Mouse (Mus musculus) neural tube, embryonic 12.5 days (tissue): Measurements from ENCODE around the gene Traf3ip2. TPM values are rescaled to one million over a fixed set of nuclear protein-coding genes. Genes with fewer than 3 reads are reported as not detected.

Experiments
- ATAC-seq: fragments of 200-750 bp; cut with Nextera tagmentation; 2 replicates; pipeline ENCODE4 v1.8.0; 2017; ENCODE audit warnings: low read depth, mild to moderate bottlenecking, moderate TSS enrichment, moderate library complexity; ENCODE audit not compliant: low FRiP score
- H3K27ac ChIP-seq: fragments of 300-500 bp; sonication (generic); 2 replicates; pipeline ENCODE4 v1.5.1; 2016
- H3K27me3 ChIP-seq: fragments of 300-500 bp; sonication (generic); replicated peaks from 2 replicates; pipeline ENCODE4 v1.6.1; 2016; ENCODE audit warnings: mild to moderate bottlenecking
- H3K36me3 ChIP-seq: fragments of 300-500 bp; sonication (generic); 2 replicates; pipeline ENCODE4 v1.6.1; 2016; ENCODE audit warnings: mild to moderate bottlenecking
- H3K4me1 ChIP-seq: fragments of 300-500 bp; sonication (generic); 2 replicates; pipeline ENCODE4 v1.6.1; 2016
- H3K4me2 ChIP-seq: fragments of 300-500 bp; sonication (generic); replicated peaks from 2 replicates; pipeline ENCODE4 v1.6.1; 2016; ENCODE audit warnings: mild to moderate bottlenecking
- H3K4me3 ChIP-seq: fragments of 300-500 bp; sonication (generic); 2 replicates; pipeline ENCODE4 v1.5.1; 2016
- H3K9ac ChIP-seq: fragments of 300-500 bp; sonication (generic); 2 replicates; pipeline ENCODE4 v1.6.1; 2016; ENCODE audit warnings: mild to moderate bottlenecking
- H3K9me3 ChIP-seq: fragments of 300-500 bp; sonication (generic); 2 replicates; pipeline ENCODE4 v1.6.1; 2016; ENCODE audit warnings: mild to moderate bottlenecking
- WGBS: fragments of 180-500 bp; shearing (Covaris S2); methylation state at CpG from one replicate; pipeline ENCODE4 v1.1.7; 2016; 5-methylcytosine and 5-hydroxymethylcytosine counted together
- polyA plus RNA-seq: library from polyadenylated mRNA; unstranded; fragments of >200 nt; fragmentation: Nextera tagmentation; extraction: Ambion mirVana; gene quantifications from 2 replicates; pipeline ENCODE4 v1.2.1, GENCODE M21; 2016

Traf3ip2 gene
- polyA plus RNA-seq, 1 experiment from 2014 or later, result 7.2 TPM

- ATAC-seq, result 0 out of 2 replicates have a peak, but pooled peaks have one; percentile 22
- Histone ChIP-seq H3K4me2 (no peak overlapping the region), H3K4me1 (peaks cover 32% of the 10 kb centered on the region), H3K9me3 (no peaks in the 10 kb centered on the region), H3K27me3 (no peaks in the 10 kb centered on the region), H3K4me3 (no peak overlapping the region), H3K27ac (peak overlapping the region; percentile 26; the same call in 1 of the 2 replicates), H3K36me3 (no peaks in the 10 kb centered on the region; the same call in 1 of the 2 replicates), H3K9ac (no peak overlapping the region)
- WGBS, result 71% methylated on average over 4 of the region's 4 CpGs
Observed at GRCm38 (mm10) chr10:39665071-39665502, 52.4 kb downstream of the Traf3ip2 start.

DNA sequence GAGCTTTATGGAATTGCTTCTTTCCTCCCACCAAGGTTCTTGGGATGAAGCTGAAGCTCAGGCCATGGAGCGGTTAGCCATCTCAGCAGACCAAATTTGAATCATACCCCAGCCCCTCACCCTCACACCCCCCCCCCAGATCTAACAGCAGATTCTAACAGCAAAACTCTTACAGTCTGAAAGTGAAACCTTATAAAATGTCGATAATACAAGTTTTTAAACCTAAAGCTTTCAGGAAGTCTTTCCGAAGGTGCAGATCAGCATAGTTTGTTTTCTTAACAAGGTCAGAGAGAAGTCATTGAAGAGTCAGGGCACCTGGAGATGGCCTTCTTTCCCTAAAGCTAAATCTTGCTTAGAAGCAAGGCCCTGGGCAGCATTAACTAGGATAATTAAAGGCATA, 53.3 kb downstream of the Traf3ip2 start:
- Histone ChIP-seq H3K36me3 (peaks cover 2% of the 10 kb centered on the region; the same call in 1 of the 2 replicates), H3K4me1 (peaks cover 24% of the 10 kb centered on the region), H3K4me3 (no peak overlapping the region), H3K9me3 (no peaks in the 10 kb centered on the region), H3K27me3 (no peaks in the 10 kb centered on the region), H3K27ac (no peak overlapping the region), H3K9ac (no peak overlapping the region), H3K4me2 (no peak overlapping the region)
- ATAC-seq, result no peak
- 75% methylated on average over 3 of the region's 3 CpGs for WGBS

- ATAC-seq, result no peak
- peaks cover 2% of the 10 kb centered on the region; the same call in 1 of the 2 replicates for H3K36me3 ChIP-seq
- no peak overlapping the region for H3K27ac ChIP-seq
- H3K4me2 ChIP-seq, result no peak overlapping the region
- H3K27me3 ChIP-seq, result no peaks in the 10 kb centered on the region
- no peak overlapping the region for H3K9ac ChIP-seq
- H3K9me3 ChIP-seq, result no peaks in the 10 kb centered on the region
- 64% methylated on average over 1 of the region's 1 CpGs for WGBS
- H3K4me3 ChIP-seq, result no peak overlapping the region
- peaks cover 35% of the 10 kb centered on the region for H3K4me1 ChIP-seq
Observed at GRCm38 (mm10) chr10:39671451-39671850, 58.7 kb downstream of the Traf3ip2 start.

- Histone ChIP-seq H3K4me1 (peaks cover 28% of the 10 kb centered on the region), H3K27me3 (no peaks in the 10 kb centered on the region), H3K4me2 (0 out of 2 replicates have a peak overlapping the region, but pooled peaks have one; percentile 1), H3K9me3 (no peaks in the 10 kb centered on the region), H3K27ac (peak overlapping the region; percentile 34; the same call in 1 of the 2 replicates), H3K9ac (no peak overlapping the region), H3K4me3 (no peak overlapping the region), H3K36me3 (peaks cover 2% of the 10 kb centered on the region; the same call in 1 of the 2 replicates)
- 8% methylated on average over 4 of the region's 4 CpGs for WGBS
- peak; percentile 92 for ATAC-seq
Observed at GRCm38 (mm10) chr10:39672547-39673051, 59.9 kb downstream of the Traf3ip2 start.

- 7% methylated on average over 3 of the region's 3 CpGs for WGBS
Observed at GRCm38 (mm10) chr10:39674106-39674505, 61.4 kb downstream of the Traf3ip2 start.

GRCm38 (mm10) chr10:39674766-39675165, 62.0 kb downstream of the Traf3ip2 start:
- 17% methylated on average over 3 of the region's 3 CpGs for WGBS
- ATAC-seq, result peak; percentile 26; the same call in 1 of the 2 replicates
- no peaks in the 10 kb centered on the region for H3K27me3 ChIP-seq
- no peak overlapping the region for H3K4me2 ChIP-seq
- no peaks in the 10 kb centered on the region for H3K9me3 ChIP-seq
- H3K36me3 ChIP-seq, result peaks cover 2% of the 10 kb centered on the region; the same call in 1 of the 2 replicates
- H3K4me1 ChIP-seq, result peaks cover 28% of the 10 kb centered on the region
- no peak overlapping the region for H3K4me3 ChIP-seq
- no peak overlapping the region for H3K9ac ChIP-seq
- H3K27ac ChIP-seq, result peak overlapping the region; percentile 21; the same call in 1 of the 2 replicates

More at GRCm38 (mm10) chr10:39674106-39674505, 61.4 kb downstream of the Traf3ip2 start:
- no peak overlapping the region for H3K27ac ChIP-seq
- no peak overlapping the region for H3K4me2 ChIP-seq
- H3K9me3 ChIP-seq, result no peaks in the 10 kb centered on the region
- H3K9ac ChIP-seq, result no peak overlapping the region
- H3K27me3 ChIP-seq, result no peaks in the 10 kb centered on the region
- H3K4me1 ChIP-seq, result peaks cover 28% of the 10 kb centered on the region
- peaks cover 2% of the 10 kb centered on the region; the same call in 1 of the 2 replicates for H3K36me3 ChIP-seq
- no peak overlapping the region for H3K4me3 ChIP-seq
- no peak for ATAC-seq

- Histone ChIP-seq H3K4me3 (no peak overlapping the region), H3K36me3 (peaks cover 8% of the 10 kb centered on the region; the same call in 1 of the 2 replicates), H3K27ac (no peak overlapping the region), H3K9ac (no peak overlapping the region), H3K4me1 (peaks cover 15% of the 10 kb centered on the region), H3K27me3 (no peaks in the 10 kb centered on the region), H3K9me3 (no peaks in the 10 kb centered on the region), H3K4me2 (no peak overlapping the region)
- 93% methylated on average over 4 of the region's 4 CpGs for WGBS
- ATAC-seq, result no peak
Observed at GRCm38 (mm10) chr10:39678199-39678791, 65.6 kb downstream of the Traf3ip2 start.

DNA sequence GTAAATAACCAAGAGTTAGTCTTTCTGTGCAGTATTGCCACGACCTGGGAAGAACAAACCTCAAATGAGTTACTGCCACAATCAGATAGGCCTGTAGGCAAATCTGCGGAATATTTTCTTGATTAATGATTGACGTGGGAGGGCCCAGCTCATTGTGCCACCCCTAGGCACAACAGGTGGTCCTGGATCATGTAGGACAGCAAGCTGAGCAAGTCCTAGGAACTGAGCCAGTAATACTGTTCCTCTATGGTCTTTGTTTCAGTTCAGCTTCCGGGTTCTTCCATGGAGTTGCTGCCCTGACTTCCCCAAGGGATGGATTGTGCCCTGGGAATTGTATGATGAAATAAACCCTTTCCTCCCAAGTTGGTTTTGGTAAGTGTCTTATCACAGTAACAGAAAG, 68.3 kb downstream of the Traf3ip2 start:
- Histone ChIP-seq H3K4me2 (no peak overlapping the region), H3K9me3 (no peaks in the 10 kb centered on the region), H3K36me3 (peaks cover 8% of the 10 kb centered on the region; the same call in 1 of the 2 replicates), H3K27ac (no peak overlapping the region), H3K9ac (no peak overlapping the region), H3K4me3 (no peak overlapping the region), H3K27me3 (no peaks in the 10 kb centered on the region), H3K4me1 (peaks cover 5% of the 10 kb centered on the region; the same call in 1 of the 2 replicates)
- no peak for ATAC-seq
- 88% methylated on average over 4 of the region's 4 CpGs for WGBS

DNA sequence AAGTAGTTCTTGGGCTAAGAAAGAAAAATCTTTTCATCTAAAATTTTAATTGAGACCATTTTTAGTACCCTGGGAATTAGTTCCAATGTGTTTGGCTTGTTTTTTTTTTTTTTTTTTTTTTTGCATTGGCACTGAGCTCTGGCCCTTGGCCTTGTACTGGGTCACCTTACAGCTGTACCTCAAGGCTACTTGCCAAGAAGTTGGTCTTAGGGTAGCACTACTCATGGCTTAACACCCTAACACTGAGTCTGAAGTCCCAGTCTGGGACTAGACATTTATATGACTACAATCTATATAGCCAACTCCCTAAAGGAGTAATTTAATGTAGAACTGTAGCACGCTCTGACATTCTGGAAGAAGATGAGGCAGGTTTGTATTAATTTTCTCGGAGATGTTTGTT, 69.8 kb downstream of the Traf3ip2 start:
- H3K36me3 ChIP-seq, result peaks cover 8% of the 10 kb centered on the region; the same call in 1 of the 2 replicates
- no peak overlapping the region for H3K4me3 ChIP-seq
- no peaks in the 10 kb centered on the region for H3K9me3 ChIP-seq
- H3K27me3 ChIP-seq, result no peaks in the 10 kb centered on the region
- 91% methylated on average over 2 of the region's 2 CpGs for WGBS
- H3K4me1 ChIP-seq, result peaks cover 5% of the 10 kb centered on the region; the same call in 1 of the 2 replicates
- no peak overlapping the region for H3K9ac ChIP-seq
- ATAC-seq, result no peak
- no peak overlapping the region for H3K27ac ChIP-seq
- no peak overlapping the region for H3K4me2 ChIP-seq

DNA sequence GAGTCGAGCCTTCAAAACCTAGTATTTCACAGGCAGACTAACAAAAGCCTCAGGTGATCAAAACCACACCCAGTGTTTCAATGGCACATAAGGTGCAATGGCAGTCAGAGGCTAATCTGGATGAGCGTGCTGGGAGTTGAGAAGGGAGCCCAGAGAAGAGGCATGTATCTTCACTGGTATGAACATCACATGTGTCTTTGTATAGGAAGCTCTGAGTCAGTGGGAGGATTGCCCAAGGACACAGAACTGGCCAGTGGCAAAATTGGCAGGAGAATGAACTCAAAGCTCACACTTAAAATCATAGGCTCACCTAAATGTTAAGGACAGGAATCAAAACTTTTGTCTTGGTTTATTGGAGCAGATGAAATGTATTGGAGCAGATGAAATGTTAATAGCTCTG, 70.7 kb downstream of the Traf3ip2 start:
- Histone ChIP-seq H3K36me3 (peaks cover 8% of the 10 kb centered on the region; the same call in 1 of the 2 replicates), H3K9me3 (no peaks in the 10 kb centered on the region), H3K9ac (no peak overlapping the region), H3K4me2 (no peak overlapping the region), H3K27me3 (no peaks in the 10 kb centered on the region), H3K4me1 (peaks cover 5% of the 10 kb centered on the region; the same call in 1 of the 2 replicates), H3K27ac (no peak overlapping the region), H3K4me3 (no peak overlapping the region)
- no peak for ATAC-seq
- 93% methylated on average over 2 of the region's 2 CpGs for WGBS

DNA sequence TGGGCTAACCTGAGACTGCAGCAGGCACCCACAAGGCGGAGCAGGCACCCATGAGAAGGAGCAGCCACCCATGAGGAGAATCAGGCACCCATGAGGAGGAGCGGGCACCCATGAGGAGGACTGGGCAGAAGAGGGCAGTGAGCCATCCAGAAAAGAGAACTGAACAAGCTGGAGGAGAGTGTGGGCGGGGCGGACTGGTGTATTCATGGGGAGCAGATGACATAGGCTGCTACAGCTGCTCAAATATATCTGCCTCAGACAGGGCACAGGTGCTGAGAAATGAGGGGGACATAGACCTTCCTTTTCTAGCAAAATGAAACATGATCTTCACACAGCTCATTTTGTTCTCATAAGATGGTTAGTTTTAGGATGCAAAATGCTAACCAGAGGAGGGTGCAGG, 74.1 kb downstream of the Traf3ip2 start:
- Histone ChIP-seq H3K27ac (no peak overlapping the region), H3K9ac (no peak overlapping the region), H3K9me3 (no peaks in the 10 kb centered on the region), H3K4me3 (no peak overlapping the region), H3K4me2 (no peak overlapping the region), H3K36me3 (no peaks in the 10 kb centered on the region), H3K27me3 (no peaks in the 10 kb centered on the region), H3K4me1 (peaks cover 11% of the 10 kb centered on the region; the same call in 1 of the 2 replicates)
- 98% methylated on average over 4 of the region's 4 CpGs for WGBS
- ATAC-seq, result no peak

DNA sequence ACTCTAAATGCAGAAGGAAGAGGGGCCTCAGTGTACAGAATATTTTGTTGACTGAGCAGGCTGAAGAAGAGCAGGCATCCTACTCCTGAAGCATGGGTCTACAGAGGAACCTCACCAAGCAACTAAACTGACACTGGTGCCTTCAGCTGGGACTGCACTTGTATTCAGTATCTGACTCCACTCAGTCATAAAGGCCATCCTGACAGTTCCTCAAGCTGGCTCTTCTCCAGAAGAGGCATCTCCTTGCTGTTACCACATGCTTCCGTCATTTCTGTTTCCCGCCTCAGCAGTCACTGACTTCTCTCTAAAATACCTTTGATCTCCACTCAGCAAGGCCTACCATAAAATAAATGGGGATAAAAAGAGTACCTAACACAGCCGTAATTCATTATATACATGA, 75.1 kb downstream of the Traf3ip2 start:
- WGBS, result 64% methylated on average over 3 of the region's 3 CpGs
- Histone ChIP-seq H3K4me3 (no peak overlapping the region), H3K27me3 (no peaks in the 10 kb centered on the region), H3K9ac (no peak overlapping the region), H3K4me1 (peaks cover 11% of the 10 kb centered on the region; the same call in 1 of the 2 replicates), H3K36me3 (no peaks in the 10 kb centered on the region), H3K27ac (no peak overlapping the region), H3K4me2 (no peak overlapping the region), H3K9me3 (no peaks in the 10 kb centered on the region)
- ATAC-seq, result no peak
